Mouse (Mus musculus) spleen, postnatal 4 days (tissue): ENCODE data around the gene Jmy.
"Not testable (repeated sequence)": the region's sequence is repeated elsewhere in the genome, so short reads cannot be mapped to it uniquely, and the experiment has no call there.

Experiments used
- DNase-seq, 2 experiments: peaks; one replicate each; pipeline ENCODE4 v3.0.0; 2022; ENCODE audit warnings: low spot score in 2 of 2

Jmy gene

DNA sequence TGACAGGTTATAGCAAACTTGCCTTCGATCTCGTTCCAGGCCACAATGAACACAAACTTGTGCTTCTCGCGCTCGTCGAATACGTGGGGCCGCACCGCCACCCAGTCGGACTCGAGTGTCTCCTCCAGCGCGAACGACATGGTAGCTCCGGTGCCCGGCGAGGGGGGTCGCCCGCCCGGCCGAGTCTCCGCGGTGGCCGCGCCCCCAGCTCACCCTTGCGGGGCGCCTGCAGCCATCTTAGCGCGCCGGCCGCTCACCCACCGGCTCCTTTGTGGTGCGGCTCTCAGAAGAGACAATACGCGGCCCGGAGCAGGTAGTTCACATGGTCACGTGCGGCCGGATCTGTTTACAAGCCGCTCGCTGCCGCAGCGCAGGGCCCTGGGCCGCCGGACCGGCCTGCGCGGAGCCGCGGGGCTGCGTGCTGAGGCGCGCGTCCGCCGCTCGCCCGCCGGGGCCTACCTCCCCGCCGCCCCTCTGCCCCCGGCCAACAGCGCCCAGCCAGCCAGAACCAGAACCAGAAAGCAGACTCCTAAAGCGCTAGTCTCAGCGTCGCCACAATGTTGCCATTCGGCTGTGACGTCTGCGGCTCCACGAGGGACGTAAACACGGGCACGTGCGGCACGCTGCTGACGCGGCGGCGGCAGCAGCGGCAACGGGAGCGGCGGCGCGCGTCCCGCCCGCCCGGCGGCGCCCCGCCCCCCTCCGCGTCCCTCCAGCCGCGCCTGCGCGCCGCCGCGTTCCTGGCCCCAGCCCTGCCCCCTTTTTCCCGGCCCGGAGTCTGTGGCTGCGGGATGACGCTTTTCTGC is at the start of gene Jmy:
Gene Jmy (minus strand): TSS at position 642 of the 806 bp plus-strand sequence.
- peak; percentile 80 to 93 for DNase-seq

- no peak for DNase-seq
Observed at GRCm38 (mm10) chr13:93547641-93548040, 48.0 kb upstream of the Jmy start.

- no peak for DNase-seq
Observed at GRCm38 (mm10) chr13:93546011-93546410, 46.4 kb upstream of the Jmy start.

GRCm38 (mm10) chr13:93544274-93544673 is 44.7 kb upstream of the Jmy start:
- DNase-seq: no peak

GRCm38 (mm10) chr13:93539311-93539710 is 39.7 kb upstream of the Jmy start:
- DNase-seq: no peak

DNA sequence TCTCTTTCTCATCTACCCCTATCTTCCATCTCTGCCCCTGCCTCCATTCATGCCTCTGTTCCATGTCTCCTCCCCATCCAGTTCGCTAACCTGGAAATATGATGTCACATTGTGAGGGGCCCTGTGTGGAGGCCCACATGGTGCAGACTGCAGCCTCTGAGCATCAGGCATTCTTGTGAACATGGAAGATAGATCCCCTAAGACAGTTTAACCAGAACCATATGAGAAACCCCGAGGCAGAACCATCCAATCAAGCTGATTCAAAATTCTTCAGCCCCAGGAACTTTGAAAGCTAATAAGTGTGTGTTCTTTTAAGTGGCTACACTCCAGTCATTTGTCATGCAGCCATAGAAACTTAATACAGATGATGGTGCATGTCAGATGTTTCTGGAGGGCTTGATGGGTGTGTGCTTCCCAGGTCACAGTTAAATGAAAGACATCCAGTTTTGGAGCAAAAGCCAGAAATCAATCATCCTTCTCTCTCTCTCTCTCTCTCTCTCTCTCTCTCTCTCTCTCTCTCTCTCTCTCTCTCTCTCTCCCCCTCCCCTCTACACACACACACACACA is 19.2 kb upstream of the Jmy start:
- no peak for DNase-seq

- no peak for DNase-seq
Observed at GRCm38 (mm10) chr13:93517223-93517622, 17.6 kb upstream of the Jmy start.

GRCm38 (mm10) chr13:93514000-93514795 is 14.6 kb upstream of the Jmy start:
- no peak for DNase-seq

GRCm38 (mm10) chr13:93510447-93511180 is 11.0 kb upstream of the Jmy start:
- DNase-seq: no peak

- DNase-seq: not testable (repeated sequence)
Observed at GRCm38 (mm10) chr13:93506920-93507319, 7.3 kb upstream of the Jmy start.

DNA sequence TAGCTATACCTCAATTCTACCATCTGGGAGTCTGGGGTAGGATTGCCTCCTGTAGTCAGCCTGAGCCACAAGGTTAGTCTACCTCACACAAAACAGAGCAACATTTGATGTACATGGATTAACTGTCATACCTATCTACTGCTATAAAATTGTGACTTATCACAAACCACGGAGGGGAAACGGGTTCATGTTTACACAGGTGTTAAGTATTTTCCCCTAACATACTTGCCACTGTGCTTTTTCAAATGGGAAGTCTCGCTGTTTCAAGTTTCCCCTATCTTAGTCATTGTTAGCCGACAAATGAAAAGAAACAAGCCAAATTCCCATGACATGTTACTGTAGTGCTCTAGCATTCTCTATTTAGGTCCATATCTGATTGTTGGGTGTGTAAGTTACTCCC is 2.1 kb upstream of the Jmy start:
- no peak for DNase-seq

DNA sequence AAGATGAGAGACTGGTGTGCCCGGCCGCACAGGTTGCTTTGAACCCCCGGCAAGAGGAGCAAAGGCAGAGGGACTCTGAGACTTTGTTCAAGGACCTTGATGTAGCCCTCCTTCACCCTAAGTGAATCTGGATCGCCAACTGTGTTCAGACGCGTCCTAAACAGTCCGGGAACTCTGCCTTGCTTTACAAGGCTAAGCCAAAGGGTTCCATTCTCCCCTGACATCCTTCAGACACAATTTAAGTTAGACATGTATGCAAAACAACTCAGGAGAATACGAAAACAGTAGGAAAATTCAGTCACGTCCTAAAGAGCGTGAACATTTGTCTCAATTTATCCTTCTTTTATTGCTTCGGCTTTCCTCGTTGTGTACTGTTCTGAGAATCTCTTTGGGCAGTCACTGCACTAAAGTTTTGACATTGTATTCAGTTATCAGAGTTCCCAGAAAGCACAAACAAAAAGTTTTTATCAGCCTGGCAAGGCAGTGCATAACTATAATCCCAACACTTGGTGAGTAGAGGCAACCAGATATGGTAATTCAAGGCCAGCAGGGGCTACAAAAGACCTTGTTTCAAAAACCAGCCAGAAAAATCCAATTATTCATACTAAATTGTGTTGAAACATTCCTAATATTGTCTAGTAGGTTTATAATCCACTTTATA is 495 bp upstream of the Jmy start:
- DNase-seq: no peak

DNA sequence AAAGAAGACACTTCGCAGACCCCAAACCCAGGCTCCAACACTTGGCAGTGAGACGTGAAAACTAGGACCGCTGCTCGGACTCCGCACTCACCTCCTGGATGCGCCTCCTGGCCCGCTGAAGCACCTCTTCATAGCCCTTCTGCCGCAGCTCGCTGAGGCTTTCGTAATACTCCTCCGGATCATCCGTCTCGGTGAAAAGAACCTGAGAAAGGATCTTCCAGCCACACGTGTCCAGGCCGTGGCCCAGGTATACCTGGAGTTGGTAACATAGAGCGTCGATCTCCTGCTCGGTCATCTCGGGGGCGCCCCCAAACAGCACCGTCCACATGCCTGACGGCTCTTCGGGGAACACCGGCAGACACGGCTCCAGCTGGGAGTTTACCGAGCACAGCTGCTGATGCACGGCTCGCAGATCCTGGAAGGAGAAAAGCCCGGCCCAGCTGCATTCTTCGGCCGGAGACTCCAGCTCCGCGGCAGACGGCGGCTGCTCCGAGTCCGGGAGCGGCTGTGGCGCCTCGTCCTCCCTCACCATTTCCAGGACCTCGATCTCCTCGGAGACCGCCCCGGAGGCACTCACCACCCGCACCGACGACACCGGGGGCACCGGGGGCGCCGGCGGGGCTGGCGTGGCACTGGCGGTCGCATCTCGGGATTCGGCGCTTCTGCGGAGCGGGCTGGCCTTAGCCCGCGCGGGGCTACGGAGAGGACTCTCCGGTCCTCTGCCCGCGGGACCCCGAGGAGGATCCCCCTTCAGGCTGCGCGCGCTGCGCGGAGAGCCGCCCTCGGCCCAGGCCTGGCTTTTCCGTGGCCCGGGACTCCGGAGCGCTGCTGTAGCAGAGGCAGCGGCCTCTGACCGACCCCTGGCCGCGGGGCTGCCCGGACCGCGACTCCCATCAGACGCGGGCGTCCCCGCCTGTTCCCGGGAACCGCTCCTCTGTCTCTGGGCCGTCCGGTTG is 1.1 kb downstream of the Jmy start:
- peak; percentile 60 to 85 for DNase-seq

DNA sequence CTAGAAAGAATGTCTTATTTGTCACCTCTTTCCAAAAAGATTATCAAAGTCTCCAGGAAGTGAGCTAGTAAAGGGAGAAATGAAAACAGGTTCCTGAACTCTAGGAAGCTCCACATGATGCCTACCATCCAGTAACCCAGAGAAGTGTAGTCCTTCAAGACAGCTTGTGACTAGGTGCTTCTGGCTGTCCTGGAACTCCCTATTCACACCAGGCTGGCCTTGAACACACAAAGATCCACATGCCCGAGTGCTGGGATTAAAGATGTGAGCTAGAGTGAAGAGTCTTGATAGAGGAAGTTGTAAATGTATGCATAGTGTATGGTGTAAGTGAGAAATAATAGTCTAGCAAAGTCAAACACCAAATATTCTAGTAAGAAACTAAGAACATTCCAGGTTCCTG is 2.6 kb downstream of the Jmy start:
- no peak for DNase-seq

DNA sequence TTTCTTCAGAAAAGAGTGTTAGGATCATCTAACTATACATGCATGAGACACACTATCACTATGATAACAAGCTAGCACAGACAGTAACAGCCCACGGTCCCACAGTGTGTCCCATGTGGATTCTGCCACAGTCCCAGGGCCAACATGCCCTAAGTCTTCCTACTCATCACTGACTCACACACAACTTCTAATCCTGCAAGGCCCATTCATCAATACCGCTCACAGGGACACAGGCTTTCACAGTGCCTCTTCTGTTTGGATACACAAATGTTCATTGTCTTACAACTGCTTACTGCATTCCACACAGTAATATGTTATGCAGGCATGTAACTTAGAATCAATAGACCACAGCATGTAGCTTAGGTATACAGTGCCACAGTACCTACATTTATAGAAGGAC is 11.1 kb downstream of the Jmy start:
- no peak for DNase-seq

DNA sequence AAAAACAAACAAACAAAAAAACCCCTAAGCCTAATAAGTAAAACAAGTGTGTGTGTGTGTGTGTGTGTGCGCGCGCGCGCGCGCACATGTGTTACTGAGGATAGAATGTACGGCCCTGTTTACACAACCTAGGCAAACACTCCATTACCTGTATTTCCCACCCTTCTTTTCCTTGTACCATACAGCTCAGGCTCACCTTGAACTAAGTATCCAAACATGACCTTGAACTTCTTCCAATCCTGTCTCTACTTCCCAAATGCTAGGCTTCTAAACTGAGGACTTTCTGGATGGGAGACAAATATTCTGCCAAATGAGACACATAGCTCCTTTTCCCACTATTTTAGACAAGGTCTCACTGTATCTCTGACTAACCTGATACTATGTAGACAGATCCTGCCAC is 11.9 kb downstream of the Jmy start:
- DNase-seq: no peak

- no peak for DNase-seq
Observed at GRCm38 (mm10) chr13:93484276-93484675, 15.3 kb downstream of the Jmy start.

- DNase-seq: no peak
Observed at GRCm38 (mm10) chr13:93481110-93481509, 18.5 kb downstream of the Jmy start.

GRCm38 (mm10) chr13:93478344-93478743 is 21.3 kb downstream of the Jmy start:
- no peak for DNase-seq

DNA sequence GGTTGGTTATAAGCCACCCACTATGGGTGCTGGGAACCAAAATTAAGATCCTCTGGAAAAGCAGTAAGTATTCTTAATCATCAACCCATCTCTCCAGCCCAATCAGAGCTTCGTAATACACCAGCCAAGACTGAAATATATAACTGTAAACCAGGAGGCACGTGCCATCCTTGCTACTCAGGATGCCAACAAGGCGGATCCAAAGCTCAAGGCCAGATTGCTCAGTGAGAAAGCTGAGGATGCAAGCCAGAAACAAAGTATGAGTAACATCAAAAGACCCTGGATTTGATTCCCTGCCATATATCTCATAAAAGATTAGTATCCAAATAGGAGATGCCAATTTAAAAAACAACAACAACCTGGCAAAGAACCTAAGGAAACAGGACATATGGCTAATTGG is 31.3 kb downstream of the Jmy start:
- no peak for DNase-seq
